Mouse (Mus musculus) hindbrain, embryonic 12.5 days (tissue): ENCODE measurements at regions not wholly inside any gene's neighbourhood (a gene's known extent, or its start where the extent isn't known, plus 50 kb on each side); places are given as distances from the start of the nearest gene placed in this dataset.

Experiments
- ATAC-seq: fragments of 200-750 bp; cut with Nextera tagmentation; 2 replicates; pipeline ENCODE4 v1.8.0; 2017; ENCODE audit warnings: moderate TSS enrichment; ENCODE audit not compliant: low FRiP score
- H3K27ac ChIP-seq: fragments of 300-500 bp; sonication (generic); 2 replicates; pipeline ENCODE4 v1.5.1; 2016; ENCODE audit warnings: mild to moderate bottlenecking
- H3K27me3 ChIP-seq: fragments of 300-500 bp; sonication (generic); 2 replicates; pipeline ENCODE4 v1.6.1; 2016; ENCODE audit warnings: mild to moderate bottlenecking
- H3K36me3 ChIP-seq: fragments of 300-500 bp; sonication (generic); 2 replicates; pipeline ENCODE4 v1.6.1; 2016; ENCODE audit warnings: mild to moderate bottlenecking
- H3K4me1 ChIP-seq: fragments of 300-500 bp; sonication (generic); 2 replicates; pipeline ENCODE4 v1.6.1; 2016
- H3K4me2 ChIP-seq: fragments of 300-500 bp; sonication (generic); replicated peaks from 2 replicates; pipeline ENCODE4 v1.6.1; 2016; ENCODE audit warnings: mild to moderate bottlenecking
- H3K4me3 ChIP-seq: fragments of 300-500 bp; sonication (generic); 2 replicates; pipeline ENCODE4 v1.5.1; 2016; ENCODE audit warnings: mild to moderate bottlenecking
- H3K9ac ChIP-seq: fragments of 300-500 bp; sonication (generic); 2 replicates; pipeline ENCODE4 v1.6.1; 2016; ENCODE audit warnings: mild to moderate bottlenecking, moderate library complexity
- H3K9me3 ChIP-seq: fragments of 300-500 bp; sonication (generic); replicated peaks from 2 replicates; pipeline ENCODE4 v1.6.1; 2016; ENCODE audit warnings: mild to moderate bottlenecking
- WGBS: fragments of 180-500 bp; shearing (Covaris S2); methylation state at CpG from one replicate; pipeline ENCODE4 v1.1.7; 2016; 5-methylcytosine and 5-hydroxymethylcytosine counted together

- no peaks in the 10 kb centered on the region for H3K36me3 ChIP-seq
- H3K4me1 ChIP-seq = no peaks in the 10 kb centered on the region
- H3K4me2 ChIP-seq = no peak overlapping the region
- H3K27me3 ChIP-seq = no peaks in the 10 kb centered on the region
- no peak overlapping the region for H3K4me3 ChIP-seq
- no peaks in the 10 kb centered on the region for H3K9me3 ChIP-seq
- H3K9ac ChIP-seq = no peak overlapping the region
- 91% methylated on average over 4 of the region's 4 CpGs for WGBS
- no peak overlapping the region for H3K27ac ChIP-seq
- no peak for ATAC-seq
Observed at GRCm38 (mm10) chr14:123066344-123066743, 82.5 kb upstream of the Tmtc4 start.

DNA sequence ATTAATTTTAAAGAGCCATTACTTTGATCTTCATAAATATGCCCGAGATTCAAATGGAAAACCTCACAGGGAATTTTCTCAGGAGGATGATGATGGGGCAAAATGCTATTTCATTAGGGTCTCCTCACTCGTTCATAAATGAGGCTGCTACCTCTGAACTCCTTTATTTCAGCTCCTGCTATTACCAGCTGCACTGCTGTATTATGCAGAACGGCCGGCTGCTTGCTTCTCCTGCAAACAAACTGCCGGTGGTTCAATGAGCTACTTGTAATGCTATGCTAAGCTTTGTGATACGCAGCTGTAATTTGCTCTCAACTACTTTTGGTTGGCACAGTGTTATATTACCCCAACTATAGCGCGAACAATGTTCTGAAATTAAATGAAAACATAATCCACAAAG, 81.7 kb upstream of the Tmtc4 start:
- 45% methylated on average over 8 of the region's 8 CpGs for WGBS
- H3K4me1 ChIP-seq = no peaks in the 10 kb centered on the region
- H3K9ac ChIP-seq = no peak overlapping the region
- peak; percentile 66 for ATAC-seq
- no peaks in the 10 kb centered on the region for H3K27me3 ChIP-seq
- H3K27ac ChIP-seq = no peak overlapping the region
- no peaks in the 10 kb centered on the region for H3K9me3 ChIP-seq
- H3K36me3 ChIP-seq = no peaks in the 10 kb centered on the region
- no peak overlapping the region for H3K4me3 ChIP-seq
- no peak overlapping the region for H3K4me2 ChIP-seq

DNA sequence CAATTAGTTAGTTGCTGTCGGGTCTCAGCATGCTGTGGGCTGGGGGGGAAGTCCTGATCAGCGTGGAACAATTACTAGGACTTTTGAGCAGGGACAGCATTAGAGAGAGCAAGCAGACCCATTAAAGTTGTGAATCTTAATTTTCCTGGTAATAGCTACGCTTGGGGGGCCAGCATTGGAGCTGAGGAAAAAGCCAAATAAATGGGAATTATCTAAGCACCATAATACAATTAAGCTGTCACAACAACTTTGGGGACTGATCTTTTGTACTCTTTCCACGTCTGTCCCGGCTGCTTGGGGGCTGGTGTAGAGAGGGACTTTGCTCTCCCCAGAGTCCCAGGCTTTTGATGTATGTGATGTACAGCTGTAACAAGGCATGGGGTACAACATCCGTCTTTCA, 81.3 kb upstream of the Tmtc4 start:
- H3K36me3 ChIP-seq = no peaks in the 10 kb centered on the region
- H3K27me3 ChIP-seq = no peaks in the 10 kb centered on the region

DNA sequence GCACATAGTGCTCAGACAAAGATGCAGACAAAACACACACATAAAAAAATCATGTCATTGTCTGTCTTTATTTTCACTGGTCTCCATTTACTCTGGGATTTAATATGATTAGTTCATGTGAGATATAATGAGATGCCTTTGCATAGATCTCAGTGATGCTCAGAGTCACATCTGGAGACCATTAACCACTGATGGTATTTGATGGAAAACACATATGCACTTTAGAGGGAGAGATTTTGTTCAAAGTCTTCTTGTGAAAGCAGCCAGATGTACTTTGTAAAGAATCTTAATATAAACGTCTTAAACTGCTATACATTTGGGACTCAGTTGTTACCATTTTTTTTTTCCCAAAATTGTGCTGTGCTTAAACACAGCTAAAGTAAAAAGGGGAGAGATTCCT, 79.1 kb upstream of the Tmtc4 start:
- no peak overlapping the region for H3K4me3 ChIP-seq
- 65% methylated on average over 1 of the region's 1 CpGs for WGBS

More for the DNA sequence above, 81.3 kb upstream of the Tmtc4 start:
- 29% methylated on average over 6 of the region's 6 CpGs for WGBS
- Histone ChIP-seq H3K27ac (no peak overlapping the region), H3K4me1 (no peaks in the 10 kb centered on the region), H3K9ac (no peak overlapping the region), H3K4me3 (no peak overlapping the region), H3K9me3 (no peaks in the 10 kb centered on the region), H3K4me2 (no peak overlapping the region)
- peak; percentile 82 for ATAC-seq

GRCm38 (mm10) chr14:123056976-123057375, 73.1 kb upstream of the Tmtc4 start:
- H3K36me3 ChIP-seq = no peaks in the 10 kb centered on the region
- H3K27me3 ChIP-seq = no peaks in the 10 kb centered on the region
- no peaks in the 10 kb centered on the region for H3K4me1 ChIP-seq
- H3K9ac ChIP-seq = no peak overlapping the region
- H3K27ac ChIP-seq = no peak overlapping the region
- no peak for ATAC-seq
- H3K4me3 ChIP-seq = no peak overlapping the region
- 77% methylated on average over 4 of the region's 4 CpGs for WGBS
- no peaks in the 10 kb centered on the region for H3K9me3 ChIP-seq
- no peak overlapping the region for H3K4me2 ChIP-seq

More for the DNA sequence above, 79.1 kb upstream of the Tmtc4 start:
- Histone ChIP-seq H3K36me3 (no peaks in the 10 kb centered on the region), H3K27ac (no peak overlapping the region), H3K4me2 (no peak overlapping the region), H3K27me3 (no peaks in the 10 kb centered on the region), H3K9ac (no peak overlapping the region), H3K4me1 (no peaks in the 10 kb centered on the region), H3K9me3 (no peaks in the 10 kb centered on the region)
- ATAC-seq = no peak

GRCm38 (mm10) chr14:123048451-123048850, 64.6 kb upstream of the Tmtc4 start:
- H3K9me3 ChIP-seq = no peaks in the 10 kb centered on the region
- ATAC-seq = no peak
- no peak overlapping the region for H3K4me2 ChIP-seq
- H3K4me3 ChIP-seq = no peak overlapping the region
- H3K9ac ChIP-seq = no peak overlapping the region
- no peaks in the 10 kb centered on the region for H3K36me3 ChIP-seq
- H3K4me1 ChIP-seq = no peaks in the 10 kb centered on the region
- no peaks in the 10 kb centered on the region for H3K27me3 ChIP-seq
- H3K27ac ChIP-seq = no peak overlapping the region

- Histone ChIP-seq H3K27ac (no peak overlapping the region), H3K4me2 (no peak overlapping the region), H3K4me1 (no peaks in the 10 kb centered on the region), H3K4me3 (no peak overlapping the region), H3K9me3 (no peaks in the 10 kb centered on the region), H3K27me3 (no peaks in the 10 kb centered on the region), H3K9ac (no peak overlapping the region), H3K36me3 (no peaks in the 10 kb centered on the region)
- no peak for ATAC-seq
Observed at GRCm38 (mm10) chr14:123040046-123040445, 56.2 kb upstream of the Tmtc4 start.

DNA sequence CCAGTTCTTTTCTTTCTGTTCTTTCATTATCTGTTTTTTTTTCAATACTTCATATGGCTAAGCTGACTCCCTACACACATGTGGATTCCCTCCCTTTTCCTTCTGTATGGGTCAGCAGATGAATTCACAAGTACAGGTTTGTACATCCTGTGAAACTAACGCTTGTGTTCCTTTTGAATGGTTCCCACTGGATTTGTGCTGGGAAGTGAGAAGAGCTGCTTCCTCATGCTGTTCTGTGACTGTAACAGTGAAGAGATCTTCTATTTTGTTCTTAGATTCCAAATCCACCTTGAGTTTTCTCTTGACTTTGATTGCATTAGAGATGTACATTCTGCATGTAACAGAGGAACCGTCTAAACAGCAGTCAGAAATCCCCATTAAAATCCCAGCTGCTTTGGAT, 53.6 kb upstream of the Tmtc4 start:
- no peaks in the 10 kb centered on the region for H3K36me3 ChIP-seq
- H3K9ac ChIP-seq = no peak overlapping the region
- WGBS = 78% methylated on average over 2 of the region's 2 CpGs
- H3K4me3 ChIP-seq = no peak overlapping the region
- no peak for ATAC-seq
- no peaks in the 10 kb centered on the region for H3K9me3 ChIP-seq
- no peak overlapping the region for H3K27ac ChIP-seq
- H3K27me3 ChIP-seq = no peaks in the 10 kb centered on the region
- no peaks in the 10 kb centered on the region for H3K4me1 ChIP-seq
- no peak overlapping the region for H3K4me2 ChIP-seq
